Mouse (Mus musculus): ENCODE results near the gene Mrpl55. TPM values are rescaled to one million over a fixed set of nuclear protein-coding genes. Genes with fewer than 3 reads are reported as not detected.

Mrpl55 gene
- total RNA-seq, 2 experiments from 2014 or later, result 22.7 to 59.9 TPM

- peak; percentile 36 for ATAC-seq (replicated peaks; ENCODE audit: poor library complexity, severe bottlenecking)
These were observed 24.7 kb downstream of the Mrpl55 start for GRCm38 (mm10) chr11:59226787-59227603.

- peak; percentile 21 for ATAC-seq (replicated peaks; ENCODE audit: poor library complexity, severe bottlenecking)
These were observed 25.4 kb downstream of the Mrpl55 start for GRCm38 (mm10) chr11:59227604-59228121.

- peak; percentile 80 for ATAC-seq (replicated peaks; ENCODE audit: poor library complexity, severe bottlenecking)
These were observed 26.1 kb downstream of the Mrpl55 start, which contains the start of gene Arf1 for GRCm38 (mm10) chr11:59228122-59228953. Arf1 (minus strand) TSS chr11:59228270.

- ATAC-seq (replicated peaks; ENCODE audit: poor library complexity, severe bottlenecking), result peak; percentile 9; the same call in 1 of the 2 replicates
These were observed 28.0 kb downstream of the Mrpl55 start for GRCm38 (mm10) chr11:59230144-59230760.

- ATAC-seq (replicated peaks; ENCODE audit: poor library complexity, severe bottlenecking), result no peak
These were observed 30.5 kb downstream of the Mrpl55 start for GRCm38 (mm10) chr11:59232797-59233196.

GRCm38 (mm10) chr11:59238525-59239427 lies 36.5 kb downstream of the Mrpl55 start:
- ATAC-seq (replicated peaks; ENCODE audit: poor library complexity, severe bottlenecking), result peak; percentile 80

- no peak for ATAC-seq (replicated peaks; ENCODE audit: poor library complexity, severe bottlenecking)
These were observed 37.1 kb downstream of the Mrpl55 start for GRCm38 (mm10) chr11:59239428-59239785.

- ATAC-seq (replicated peaks; ENCODE audit: poor library complexity, severe bottlenecking), result no peak
These were observed 37.5 kb downstream of the Mrpl55 start for GRCm38 (mm10) chr11:59239796-59240195.

- no peak for ATAC-seq (replicated peaks; ENCODE audit: poor library complexity, severe bottlenecking)
These were observed 39.6 kb downstream of the Mrpl55 start for GRCm38 (mm10) chr11:59241841-59242240.

- no peak for ATAC-seq (replicated peaks; ENCODE audit: poor library complexity, severe bottlenecking)
These were observed 41.6 kb downstream of the Mrpl55 start for GRCm38 (mm10) chr11:59243856-59244255.

GRCm38 (mm10) chr11:59248101-59248500 lies 45.8 kb downstream of the Mrpl55 start:
- peak; percentile 98 for ATAC-seq (replicated peaks; ENCODE audit: poor library complexity, severe bottlenecking)

Other genes starting within 250 kb of the Mrpl55 start
- 9.3 and 14.0 TPM in 2 replicates for gene Hist3h2a, start 247.8 kb upstream of the Mrpl55 start, total RNA-seq (2014; fragmentation: Nextera tagmentation)
- 234 and 237 TPM in 2 replicates for gene Hist3h2a, start 247.8 kb upstream of the Mrpl55 start, total RNA-seq (2017)
- gene Trim17, start 247.8 kb upstream of the Mrpl55 start, total RNA-seq (2014; fragmentation: Nextera tagmentation), result not detected in 2 replicates
- 0.13 TPM in 1 of 2 replicates, not detected in the other for gene Trim17, start 247.8 kb upstream of the Mrpl55 start, total RNA-seq (2017)
- gene Trim11, start 224.4 kb upstream of the Mrpl55 start, total RNA-seq (2014; fragmentation: Nextera tagmentation), result 29.0 and 32.3 TPM in 2 replicates
- gene Trim11, start 224.4 kb upstream of the Mrpl55 start, total RNA-seq (2017), result 29.1 and 30.5 TPM in 2 replicates
- gene Obscn, start 66.1 kb upstream of the Mrpl55 start, total RNA-seq (2014; fragmentation: Nextera tagmentation), result not detected in 2 replicates
- gene Obscn, start 66.1 kb upstream of the Mrpl55 start, total RNA-seq (2017), result not detected in 2 replicates
- 0.84 and 2.8 TPM in 2 replicates for gene Iba57, start 38.7 kb upstream of the Mrpl55 start, total RNA-seq (2014; fragmentation: Nextera tagmentation)
- gene Iba57, start 38.7 kb upstream of the Mrpl55 start, total RNA-seq (2017), result 3.9 and 6.0 TPM in 2 replicates
- not detected in 2 replicates for gene Gjc2, start 19.3 kb upstream of the Mrpl55 start, total RNA-seq (2014; fragmentation: Nextera tagmentation)
- not detected in 2 replicates for gene Gjc2, start 19.3 kb upstream of the Mrpl55 start, total RNA-seq (2017)
- gene Guk1, start 10.3 kb upstream of the Mrpl55 start, total RNA-seq (2014; fragmentation: Nextera tagmentation), result 41.9 and 58.1 TPM in 2 replicates
- 33.2 and 35.9 TPM in 2 replicates for gene Guk1, start 10.3 kb upstream of the Mrpl55 start, total RNA-seq (2017)
- 21.2 and 21.9 TPM in 2 replicates for gene 2310033P09Rik, start 5.8 kb downstream of the Mrpl55 start, total RNA-seq (2014; fragmentation: Nextera tagmentation)
- gene 2310033P09Rik, start 5.8 kb downstream of the Mrpl55 start, total RNA-seq (2017), result 11.4 and 14.0 TPM in 2 replicates
- gene Arf1, start 25.8 kb downstream of the Mrpl55 start, total RNA-seq (2014; fragmentation: Nextera tagmentation), result 287 and 315 TPM in 2 replicates
- gene Arf1, start 25.8 kb downstream of the Mrpl55 start, total RNA-seq (2017), result 336 and 384 TPM in 2 replicates
- not detected in 2 replicates for gene Wnt3a, start 88.3 kb downstream of the Mrpl55 start, total RNA-seq (2014; fragmentation: Nextera tagmentation)
- not detected in 2 replicates for gene Wnt3a, start 88.3 kb downstream of the Mrpl55 start, total RNA-seq (2017)
- not detected in 2 replicates for gene Wnt9a, start 104.4 kb downstream of the Mrpl55 start, total RNA-seq (2014; fragmentation: Nextera tagmentation)
- gene Wnt9a, start 104.4 kb downstream of the Mrpl55 start, total RNA-seq (2017), result not detected in 2 replicates
- gene Prss38, start 173.2 kb downstream of the Mrpl55 start, total RNA-seq (2014; fragmentation: Nextera tagmentation), result not detected in 2 replicates
- not detected in 2 replicates for gene Prss38, start 173.2 kb downstream of the Mrpl55 start, total RNA-seq (2017)
- 4.3 and 6.0 TPM in 2 replicates for gene Jmjd4, start 247.6 kb downstream of the Mrpl55 start, total RNA-seq (2014; fragmentation: Nextera tagmentation)
- 4.3 and 5.6 TPM in 2 replicates for gene Jmjd4, start 247.6 kb downstream of the Mrpl55 start, total RNA-seq (2017)
- gene Snap47, start 248.7 kb downstream of the Mrpl55 start, total RNA-seq (2014; fragmentation: Nextera tagmentation), result 5.9 and 6.0 TPM in 2 replicates
- 4.8 and 7.1 TPM in 2 replicates for gene Snap47, start 248.7 kb downstream of the Mrpl55 start, total RNA-seq (2017)